Mouse (Mus musculus): ENCODE data around the gene Prss29.

DNA sequence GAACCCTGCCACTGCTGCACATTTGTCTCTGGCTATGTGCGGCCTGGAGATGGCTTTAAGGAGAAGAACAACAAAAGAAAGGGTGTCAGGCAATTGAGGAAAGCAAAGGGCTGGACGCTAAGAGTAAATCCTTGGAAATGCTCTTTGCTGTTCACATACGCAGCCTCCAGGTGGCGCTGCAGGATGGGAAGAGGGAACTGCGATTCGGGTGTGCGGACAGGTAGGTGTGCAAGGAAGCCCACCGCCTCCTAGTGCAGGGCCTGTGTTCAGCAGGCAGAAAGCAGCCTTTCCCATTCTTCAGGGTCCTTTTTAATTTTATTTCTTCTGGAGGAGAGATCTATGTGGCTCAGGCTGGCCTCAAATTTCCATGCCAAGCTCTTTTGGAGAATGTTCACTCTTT is 15.5 kb downstream of the Prss29 start:
- TF ChIP-seq GATA1 (IDR thresholded peaks at IDR 0.05; ENCODE audit: low read length) = no peak
- no peak for TF ChIP-seq TAL1 (IDR thresholded peaks at IDR 0.05; ENCODE audit: low read length)

Measured in erythroblast, embryonic 14.5 days (primary cell).